ENCODE assay signal across 8 mouse cellular contexts in the genomic region with DNA sequence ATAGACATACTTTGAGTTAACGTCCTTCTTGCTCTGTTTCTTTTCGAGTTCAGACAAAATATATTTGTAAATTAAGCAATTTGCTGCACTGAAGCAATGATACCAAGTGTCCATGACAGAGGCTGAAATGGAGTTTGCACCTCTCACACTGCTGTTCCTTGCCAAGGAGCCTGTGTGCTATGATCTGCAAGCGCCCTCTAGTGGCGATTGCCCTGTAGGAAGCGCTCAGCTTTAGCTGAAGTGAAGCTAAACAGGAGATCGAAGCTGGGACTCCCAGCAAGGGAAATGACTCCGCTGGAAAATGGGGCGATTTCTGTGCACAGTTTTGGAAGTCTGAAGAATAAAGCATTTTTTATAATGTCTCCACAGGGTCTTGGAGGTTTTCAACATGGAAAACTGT.
DNase-seq lines count a peak whose midpoint lies in the region; ATAC-seq and TF ChIP-seq lines count a peak whose summit lies in the region.

No protein-coding gene starts in this region.

- 4% methylated on average over 8 of the region's 8 CpGs for WGBS in hindbrain, postnatal 0 days

- H3K9ac ChIP-seq in hindbrain, postnatal 0 days (replicated peaks; ENCODE audit: low read length) = no peak overlapping the region

- H3K36me3 ChIP-seq in hindbrain, postnatal 0 days (ENCODE audit: insufficient read depth, low read length) = no peaks in the 10 kb centered on the region

- no peaks in the 10 kb centered on the region for H3K4me1 ChIP-seq in hindbrain, postnatal 0 days (ENCODE audit: insufficient read depth, low read length)

- H3K4me2 ChIP-seq in hindbrain, postnatal 0 days (ENCODE audit: low read depth, low read length) = no peak overlapping the region

- H3K4me3 ChIP-seq in hindbrain, postnatal 0 days (ENCODE audit: low read length) = no peak overlapping the region

- peak; percentile 98 for TF ChIP-seq CTCF in hindbrain, postnatal 0 days (IDR thresholded peaks at IDR 0.05; ENCODE audit: low read depth)

- H3K9me3 ChIP-seq in hindbrain, postnatal 0 days (ENCODE audit: low read length) = no peaks in the 10 kb centered on the region

- peak; percentile 83 for ATAC-seq in hindbrain, postnatal 0 days
- peak; percentile 91 for ATAC-seq in megakaryocyte progenitor cell, adult 5-6 weeks (replicated peaks; ENCODE audit: poor library complexity)
- ATAC-seq in inflammation-experienced regulatory T-cells, adult 6 months = no peak

- no peak overlapping the region for H3K27ac ChIP-seq in hindbrain, postnatal 0 days

- DNase-seq in WW6 (ENCODE audit: low read depth, low spot score) = peak; percentile 60
- DNase-seq in cerebellum, adult 9-10 months = peak; percentile 86
- peak; percentile 61 to 66 for DNase-seq in frontal cortex, postnatal 25 days (ENCODE audit: low spot score in 2 of 2)
- DNase-seq in hindbrain, postnatal 0 days (ENCODE audit: low spot score) = peak; percentile 96
- peak; percentile 70 to 71 for DNase-seq in layer of hippocampus, postnatal 36 days
- DNase-seq in right cerebral cortex, postnatal 25 days = peak; percentile 59

- H3K27me3 ChIP-seq in hindbrain, postnatal 0 days (ENCODE audit: insufficient read depth, low read length) = no peaks in the 10 kb centered on the region
